Mouse (Mus musculus) intestine, embryonic 15.5 days (tissue): Measurements from ENCODE around the gene Gemin5. TPM values are rescaled to one million over a fixed set of nuclear protein-coding genes. Genes with fewer than 3 reads are reported as not detected.
"Not testable (repeated sequence)": the region's sequence is repeated elsewhere in the genome, so short reads cannot be mapped to it uniquely, and the experiment has no call there.

Source experiments
- ATAC-seq: fragments of 200-750 bp; cut with Nextera tagmentation; 2 replicates; pipeline ENCODE4 v1.8.0; 2017; ENCODE audit warnings: moderate TSS enrichment, moderate library complexity
- H3K27ac ChIP-seq: fragments of 300-500 bp; sonication (generic); 2 replicates; pipeline ENCODE4 v1.5.1; 2015; ENCODE audit warnings: mild to moderate bottlenecking, inconsistent platforms
- H3K27me3 ChIP-seq: fragments of 300-500 bp; sonication (generic); replicated peaks from 2 replicates; pipeline ENCODE4 v1.6.1; 2015; ENCODE audit warnings: inconsistent platforms
- H3K36me3 ChIP-seq: fragments of 300-500 bp; sonication (generic); 2 replicates; pipeline ENCODE4 v1.6.1; 2015; ENCODE audit warnings: inconsistent platforms
- H3K4me1 ChIP-seq: fragments of 300-500 bp; sonication (generic); replicated peaks from 2 replicates; pipeline ENCODE4 v1.6.1; 2015; ENCODE audit warnings: inconsistent platforms
- H3K4me2 ChIP-seq: fragments of 300-500 bp; sonication (generic); replicated peaks from 2 replicates; pipeline ENCODE4 v1.6.1; 2015; ENCODE audit warnings: mild to moderate bottlenecking, inconsistent platforms
- H3K4me3 ChIP-seq: fragments of 300-500 bp; sonication (generic); replicated peaks from 2 replicates; pipeline ENCODE4 v1.5.1; 2015; ENCODE audit warnings: inconsistent platforms
- H3K9ac ChIP-seq: fragments of 300-500 bp; sonication (generic); 2 replicates; pipeline ENCODE4 v1.6.1; 2015; ENCODE audit warnings: inconsistent platforms
- H3K9me3 ChIP-seq: fragments of 300-500 bp; sonication (generic); 2 replicates; pipeline ENCODE4 v1.6.1; 2016; ENCODE audit warnings: inconsistent platforms
- WGBS: fragments of 180-500 bp; shearing (Covaris S2); methylation state at CpG from one replicate; pipeline ENCODE4 v1.1.7; 2015; 5-methylcytosine and 5-hydroxymethylcytosine counted together
- polyA plus RNA-seq: library from polyadenylated mRNA; unstranded; fragments of >200 nt; fragmentation: Nextera tagmentation; extraction: Ambion mirVana; gene quantifications from 2 replicates; pipeline ENCODE4 v1.2.1, GENCODE M21; 2015

The Gemin5 gene
- polyA plus RNA-seq, 1 experiment from 2014 or later: 18.6 TPM

DNA sequence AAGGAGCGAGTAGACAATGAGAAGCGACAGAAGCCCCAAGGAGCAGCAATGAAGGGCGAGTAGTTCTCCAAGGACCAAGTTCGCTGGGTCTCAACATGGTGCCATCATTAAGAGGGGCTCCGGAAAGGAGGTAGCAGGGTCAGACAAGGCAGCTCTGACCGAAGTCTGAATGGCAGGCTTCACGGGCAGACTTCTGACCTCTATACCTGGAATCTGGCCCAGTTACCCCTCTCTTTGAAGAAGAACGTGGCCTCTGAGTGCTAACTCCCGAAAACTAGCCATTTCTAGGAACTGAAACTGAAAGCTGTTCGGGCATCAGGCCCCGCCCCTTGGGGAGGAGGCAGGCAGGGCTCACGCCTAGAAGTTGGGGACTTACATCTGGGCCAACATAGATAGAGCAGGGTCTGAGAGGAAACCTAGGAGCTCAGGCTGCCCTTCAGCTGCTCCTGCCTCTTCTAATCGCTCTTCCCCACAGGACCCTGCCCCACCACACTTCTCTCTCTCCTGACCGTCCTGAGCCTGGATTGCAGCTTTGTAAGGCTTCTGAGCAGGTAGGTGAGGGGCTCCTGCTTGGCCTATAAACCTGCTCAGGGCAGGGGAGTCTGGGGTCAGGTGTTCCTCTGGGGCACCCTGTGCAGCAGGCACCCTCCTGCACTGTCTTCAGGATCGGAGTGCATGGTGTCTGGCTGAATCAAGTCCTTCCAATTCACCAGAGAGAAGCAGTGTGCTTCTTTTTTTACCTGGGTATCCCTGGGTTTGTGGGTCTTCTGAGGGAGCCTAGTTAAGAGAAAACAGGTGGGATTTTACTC, 31.1 kb upstream of the Gemin5 start, which contains the start of the genes Igtp and Irgm2:
TSS of gene Igtp (plus strand) at position 328 of the 809 bp plus-strand sequence.
TSS of gene Irgm2 (plus strand) at position 390 of the 809 bp plus-strand sequence.
- ATAC-seq: peak; percentile 95
- Histone ChIP-seq H3K9ac (peak within 1 kb of the TSS; percentile 64), H3K4me2 (peak within 1 kb of the TSS; percentile 79), H3K4me3 (peak within 1 kb of the TSS; percentile 56), H3K27ac (peak within 1 kb of the TSS; percentile 73)
- H3K9me3 ChIP-seq, H3K36me3 ChIP-seq, H3K27me3 ChIP-seq, H3K4me1 ChIP-seq: not testable (repeated sequence)
- WGBS: 5% methylated on average over 14 of the region's 15 CpGs

- Histone ChIP-seq H3K27ac (no peak overlapping the region), H3K4me2 (peak overlapping the region; percentile 79), H3K9me3 (no peaks in the 10 kb centered on the region), H3K4me1 (0 out of 2 replicates have a peak, but pooled peaks cover 5% of the 10 kb centered on the region), H3K36me3 (no peaks in the 10 kb centered on the region), H3K4me3 (peak overlapping the region; percentile 56), H3K27me3 (no peaks in the 10 kb centered on the region), H3K9ac (peak overlapping the region; percentile 64; the same call in 1 of the 2 replicates)
- no peak for ATAC-seq
- WGBS: 86% methylated on average over 4 of the region's 4 CpGs
Measured at GRCm38 (mm10) chr11:58198663-58199062, 30.3 kb upstream of the Gemin5 start.

- ATAC-seq: no peak
- Histone ChIP-seq H3K9ac (no peak overlapping the region), H3K4me3 (no peak overlapping the region), H3K4me2 (no peak overlapping the region), H3K36me3 (no peaks in the 10 kb centered on the region), H3K4me1 (0 out of 2 replicates have a peak, but pooled peaks cover 3% of the 10 kb centered on the region), H3K27me3 (no peaks in the 10 kb centered on the region), H3K27ac (no peak overlapping the region), H3K9me3 (no peaks in the 10 kb centered on the region)
- 45% methylated on average over 4 of the region's 4 CpGs for WGBS
Measured at GRCm38 (mm10) chr11:58193860-58194520, 25.7 kb upstream of the Gemin5 start.

DNA sequence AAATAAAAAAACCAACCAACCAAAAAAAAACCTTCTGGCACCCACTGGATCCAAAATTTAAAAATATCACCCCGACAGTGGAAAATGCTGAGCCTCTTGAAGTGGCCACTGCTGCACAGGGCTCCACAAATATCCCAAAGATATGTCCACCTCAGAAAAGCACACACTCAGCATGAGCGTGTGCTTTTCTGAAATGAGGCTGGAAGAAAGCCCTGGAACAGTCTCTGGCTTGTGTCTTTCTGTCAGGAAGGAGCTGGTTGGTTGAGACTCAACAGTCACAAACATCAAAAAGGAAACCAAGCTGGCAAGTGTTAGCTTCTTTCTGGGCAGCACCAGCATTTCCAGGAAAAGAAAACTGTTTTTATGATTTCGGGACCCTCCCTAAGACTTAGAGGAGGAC, 25.0 kb upstream of the Gemin5 start:
- Histone ChIP-seq H3K9me3 (no peaks in the 10 kb centered on the region), H3K36me3 (no peaks in the 10 kb centered on the region), H3K27ac (no peak overlapping the region), H3K4me1 (0 out of 2 replicates have a peak, but pooled peaks cover 3% of the 10 kb centered on the region), H3K27me3 (no peaks in the 10 kb centered on the region), H3K4me3 (no peak overlapping the region), H3K9ac (no peak overlapping the region), H3K4me2 (no peak overlapping the region)
- 30% methylated on average over 3 of the region's 3 CpGs for WGBS
- no peak for ATAC-seq

DNA sequence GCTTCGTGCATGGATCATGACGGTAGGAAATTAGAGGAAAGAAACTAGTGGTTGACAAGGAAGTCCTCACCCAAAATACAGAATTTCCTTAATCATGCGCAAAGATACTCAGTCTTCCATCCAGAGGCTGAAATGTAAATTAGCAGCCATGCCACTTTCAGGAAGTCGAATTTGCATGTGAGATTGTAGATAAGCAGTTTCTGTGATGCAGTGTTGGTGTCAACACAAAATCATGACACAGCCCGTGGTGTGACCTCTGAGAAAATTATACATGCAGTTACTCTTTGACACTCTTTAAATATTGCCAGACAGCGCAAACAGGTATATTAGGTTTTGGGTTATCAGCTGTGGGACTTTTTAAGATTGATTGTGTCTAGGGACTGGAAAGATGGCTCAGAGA, 21.3 kb upstream of the Gemin5 start:
- Histone ChIP-seq H3K4me2 (no peak overlapping the region), H3K36me3 (no peaks in the 10 kb centered on the region), H3K27me3 (no peaks in the 10 kb centered on the region), H3K9ac (no peak overlapping the region), H3K4me1 (0 out of 2 replicates have a peak, but pooled peaks cover 3% of the 10 kb centered on the region), H3K9me3 (no peaks in the 10 kb centered on the region), H3K4me3 (no peak overlapping the region), H3K27ac (no peak overlapping the region)
- WGBS: 88% methylated on average over 6 of the region's 6 CpGs
- ATAC-seq: no peak

GRCm38 (mm10) chr11:58183579-58183978, 15.2 kb upstream of the Gemin5 start:
- H3K4me2 ChIP-seq: no peak overlapping the region
- WGBS: 72% methylated on average over 3 of the region's 3 CpGs

GRCm38 (mm10) chr11:58180756-58181155, 12.4 kb upstream of the Gemin5 start:
- Histone ChIP-seq H3K4me2 (no peak overlapping the region), H3K4me1 (no peaks in the 10 kb centered on the region), H3K27me3 (no peaks in the 10 kb centered on the region), H3K9me3 (no peaks in the 10 kb centered on the region), H3K36me3 (peaks cover 17% of the 10 kb centered on the region), H3K9ac (no peak overlapping the region), H3K4me3 (no peak overlapping the region), H3K27ac (no peak overlapping the region)
- no peak for ATAC-seq
- 76% methylated on average over 7 of the region's 7 CpGs for WGBS

More at GRCm38 (mm10) chr11:58183579-58183978, 15.2 kb upstream of the Gemin5 start:
- ATAC-seq: no peak
- Histone ChIP-seq H3K9ac (no peak overlapping the region), H3K4me1 (no peaks in the 10 kb centered on the region), H3K27ac (no peak overlapping the region), H3K9me3 (no peaks in the 10 kb centered on the region), H3K27me3 (no peaks in the 10 kb centered on the region), H3K4me3 (no peak overlapping the region), H3K36me3 (peaks cover 5% of the 10 kb centered on the region; the same call in 1 of the 2 replicates)

- H3K4me3 ChIP-seq, H3K27ac ChIP-seq, H3K4me2 ChIP-seq, H3K4me1 ChIP-seq, H3K9me3 ChIP-seq, H3K27me3 ChIP-seq, H3K9ac ChIP-seq: not testable (repeated sequence)
- ATAC-seq: 0 out of 2 replicates have a peak, but pooled peaks have one; percentile 15
- H3K36me3 ChIP-seq: peaks cover 25% of the 10 kb centered on the region
- 89% methylated on average over 6 of the region's 6 CpGs for WGBS
Measured at GRCm38 (mm10) chr11:58179986-58180385, 11.6 kb upstream of the Gemin5 start.

DNA sequence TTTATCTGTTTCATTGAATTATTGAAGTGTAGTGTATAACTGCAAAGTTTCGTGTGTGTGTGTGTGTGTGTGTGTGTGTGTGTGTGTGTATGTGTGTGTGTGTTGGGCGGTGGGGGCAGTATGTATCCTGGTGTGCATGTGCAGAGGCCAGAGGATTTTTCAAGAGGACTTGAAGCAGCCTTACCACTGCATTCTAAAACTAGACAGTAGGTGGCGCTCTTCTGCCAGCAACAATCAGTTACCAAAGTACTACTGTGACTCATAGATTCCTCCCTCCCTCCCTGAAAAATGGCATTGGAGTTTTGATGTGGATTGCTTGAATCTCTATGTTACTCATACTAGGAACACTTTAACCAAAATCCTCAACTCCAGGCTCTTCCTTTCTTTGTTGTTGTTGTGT, 11.2 kb upstream of the Gemin5 start:
- WGBS: 23% methylated on average over 3 of the region's 3 CpGs
- Histone ChIP-seq H3K27ac (no peak overlapping the region), H3K4me3 (no peak overlapping the region), H3K9me3 (no peaks in the 10 kb centered on the region), H3K4me2 (no peak overlapping the region), H3K9ac (no peak overlapping the region), H3K27me3 (no peaks in the 10 kb centered on the region), H3K36me3 (peaks cover 25% of the 10 kb centered on the region), H3K4me1 (no peaks in the 10 kb centered on the region)
- peak; percentile 58; the same call in 1 of the 2 replicates for ATAC-seq

DNA sequence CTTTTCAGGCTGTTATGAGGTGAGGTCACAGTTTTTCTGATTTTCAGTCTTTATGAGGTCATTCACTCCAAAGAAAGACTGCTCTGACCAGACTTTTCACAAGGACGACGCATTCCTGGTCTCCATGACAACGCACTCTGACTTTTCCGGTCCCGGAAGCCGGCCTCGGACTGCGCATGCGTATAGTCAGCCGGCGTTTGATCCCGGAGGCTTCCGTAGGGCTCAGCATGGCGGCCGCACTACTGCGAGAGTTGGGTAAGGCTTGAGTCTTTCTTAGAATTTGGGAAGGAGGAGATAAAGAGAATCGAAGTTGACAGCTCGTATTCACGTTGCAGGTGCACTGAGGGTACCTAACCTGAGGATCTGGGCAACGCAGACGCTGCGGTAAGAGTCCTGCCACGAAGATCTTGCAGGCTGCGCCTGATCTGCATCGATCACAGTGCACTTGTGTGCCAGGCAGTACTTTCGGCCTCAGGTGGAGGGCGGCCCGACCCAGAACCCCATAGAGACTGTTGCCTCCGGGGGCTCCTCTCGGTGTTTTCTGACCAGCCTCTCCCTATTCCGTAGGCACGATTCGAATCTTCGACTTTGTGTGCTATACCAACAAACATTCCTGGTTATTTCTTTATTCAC, 3.2 kb upstream of the Gemin5 start, which contains the start of gene Mrpl22:
TSS of gene Mrpl22 (plus strand) at position 203 of the 633 bp plus-strand sequence.
- Histone ChIP-seq H3K27me3 (no peaks in the 10 kb centered on the region), H3K4me2 (peak within 1 kb of the TSS; percentile 69), H3K4me3 (peak within 1 kb of the TSS; percentile 66), H3K9ac (peak within 1 kb of the TSS; percentile 69), H3K4me1 (peaks cover 5% of the 10 kb centered on the region), H3K27ac (peak within 1 kb of the TSS; percentile 38; the same call in 1 of the 2 replicates), H3K36me3 (peaks cover 14% of the 10 kb centered on the region), H3K9me3 (no peaks in the 10 kb centered on the region)
- peak; percentile 80 for ATAC-seq
- WGBS: under 1% methylated on average over 34 of the region's 34 CpGs

GRCm38 (mm10) chr11:58169666-58170065, 1.3 kb upstream of the Gemin5 start:
- no peak overlapping the region for H3K4me3 ChIP-seq
- no peak for ATAC-seq
- no peak overlapping the region for H3K4me2 ChIP-seq
- WGBS: 58% methylated on average over 4 of the region's 4 CpGs
- H3K9ac ChIP-seq: no peak overlapping the region
- H3K4me1 ChIP-seq: peaks cover 5% of the 10 kb centered on the region
- H3K9me3 ChIP-seq: no peaks in the 10 kb centered on the region
- H3K27me3 ChIP-seq: no peaks in the 10 kb centered on the region
- peaks cover 15% of the 10 kb centered on the region for H3K36me3 ChIP-seq
- H3K27ac ChIP-seq: no peak overlapping the region

GRCm38 (mm10) chr11:58167822-58168166, 545 bp downstream of the Gemin5 start:
- Histone ChIP-seq H3K9ac (peak overlapping the region; percentile 65), H3K27ac (peak overlapping the region; percentile 57; the same call in 1 of the 2 replicates), H3K27me3 (no peaks in the 10 kb centered on the region), H3K36me3 (peaks cover 22% of the 10 kb centered on the region), H3K4me1 (peaks cover 5% of the 10 kb centered on the region), H3K4me2 (peak overlapping the region; percentile 75), H3K4me3 (peak overlapping the region; percentile 88), H3K9me3 (no peaks in the 10 kb centered on the region)
- WGBS: 0% methylated on average over 8 of the region's 8 CpGs
- no peak for ATAC-seq
